Mouse (Mus musculus) heart, embryonic 13.5 days (tissue): ENCODE data around the gene Kcnh8. TPM values are rescaled to one million over a fixed set of nuclear protein-coding genes. Genes with fewer than 3 reads are reported as not detected.

Experiments used
- ATAC-seq: fragments of 200-750 bp; cut with Nextera tagmentation; 2 replicates; pipeline ENCODE4 v1.8.0; 2017; ENCODE audit warnings: moderate TSS enrichment; ENCODE audit not compliant: insufficient number of reproducible peaks, low FRiP score, low TSS enrichment; ENCODE audit errors: extremely low read depth
- H3K27ac ChIP-seq: fragments of 300-500 bp; sonication (generic); replicated peaks from 2 replicates; pipeline ENCODE4 v1.5.1; 2015; ENCODE audit warnings: moderate library complexity, mild to moderate bottlenecking, inconsistent platforms
- H3K27me3 ChIP-seq: fragments of 300-500 bp; sonication (generic); replicated peaks from 2 replicates; pipeline ENCODE4 v1.6.1; 2015; ENCODE audit warnings: mild to moderate bottlenecking, inconsistent platforms
- H3K36me3 ChIP-seq: fragments of 300-500 bp; sonication (generic); 2 replicates; pipeline ENCODE4 v1.6.1; 2015; ENCODE audit warnings: mild to moderate bottlenecking, inconsistent platforms
- H3K4me1 ChIP-seq: fragments of 300-500 bp; sonication (generic); 2 replicates; pipeline ENCODE4 v1.6.1; 2015; ENCODE audit warnings: inconsistent platforms
- H3K4me2 ChIP-seq: fragments of 300-500 bp; sonication (generic); 2 replicates; pipeline ENCODE4 v1.6.1; 2015; ENCODE audit warnings: inconsistent platforms, mild to moderate bottlenecking, moderate library complexity
- H3K4me3 ChIP-seq: fragments of 300-500 bp; sonication (generic); 2 replicates; pipeline ENCODE4 v1.5.1; 2015; ENCODE audit warnings: moderate library complexity, mild to moderate bottlenecking, inconsistent platforms
- H3K9ac ChIP-seq: fragments of 300-500 bp; sonication (generic); 2 replicates; pipeline ENCODE4 v1.6.1; 2015; ENCODE audit warnings: inconsistent platforms, mild to moderate bottlenecking, moderate library complexity
- H3K9me3 ChIP-seq: fragments of 300-500 bp; sonication (generic); 2 replicates; pipeline ENCODE4 v1.6.1; 2016; ENCODE audit warnings: inconsistent platforms
- WGBS: fragments of 180-500 bp; shearing (Covaris S2); methylation state at CpG from one replicate; pipeline ENCODE4 v1.1.7; 2015; ENCODE audit warnings: mixed read lengths; 5-methylcytosine and 5-hydroxymethylcytosine counted together
- polyA plus RNA-seq: library from polyadenylated mRNA; unstranded; fragments of >200 nt; fragmentation: Nextera tagmentation; extraction: Ambion mirVana; gene quantifications from 2 replicates; pipeline ENCODE4 v1.2.1, GENCODE M21; 2015

The Kcnh8 gene
- polyA plus RNA-seq, 1 experiment from 2014 or later, result not detected

GRCm38 (mm10) chr17:52611382-52611781, 8.9 kb downstream of the Kcnh8 start:
- H3K4me3 ChIP-seq, result no peak overlapping the region
- no peaks in the 10 kb centered on the region for H3K9me3 ChIP-seq
- H3K4me2 ChIP-seq, result no peak overlapping the region
- no peak overlapping the region for H3K9ac ChIP-seq
- 62% methylated on average over 4 of the region's 4 CpGs for WGBS
- H3K36me3 ChIP-seq, result no peaks in the 10 kb centered on the region
- H3K27ac ChIP-seq, result no peak overlapping the region
- no peak for ATAC-seq
- H3K27me3 ChIP-seq, result no peaks in the 10 kb centered on the region
- H3K4me1 ChIP-seq, result no peaks in the 10 kb centered on the region

- Histone ChIP-seq H3K27ac (no peak overlapping the region), H3K4me3 (no peak overlapping the region), H3K9me3 (0 out of 2 replicates have a peak, but pooled peaks cover 3% of the 10 kb centered on the region), H3K4me1 (no peaks in the 10 kb centered on the region), H3K27me3 (no peaks in the 10 kb centered on the region), H3K9ac (no peak overlapping the region), H3K36me3 (no peaks in the 10 kb centered on the region), H3K4me2 (no peak overlapping the region)
- no peak for ATAC-seq
Observed at GRCm38 (mm10) chr17:52649186-52649585, 46.7 kb downstream of the Kcnh8 start.

GRCm38 (mm10) chr17:52691988-52692387, 89.5 kb downstream of the Kcnh8 start:
- Histone ChIP-seq H3K4me3 (no peak overlapping the region), H3K9me3 (no peaks in the 10 kb centered on the region), H3K4me2 (no peak overlapping the region), H3K27ac (no peak overlapping the region), H3K4me1 (no peaks in the 10 kb centered on the region), H3K9ac (no peak overlapping the region), H3K36me3 (no peaks in the 10 kb centered on the region), H3K27me3 (no peaks in the 10 kb centered on the region)
- ATAC-seq, result no peak

GRCm38 (mm10) chr17:52701944-52702343, 99.4 kb downstream of the Kcnh8 start:
- Histone ChIP-seq H3K36me3 (no peaks in the 10 kb centered on the region), H3K27me3 (no peaks in the 10 kb centered on the region), H3K4me2 (no peak overlapping the region), H3K9ac (no peak overlapping the region), H3K27ac (no peak overlapping the region), H3K4me3 (no peak overlapping the region), H3K9me3 (no peaks in the 10 kb centered on the region), H3K4me1 (no peaks in the 10 kb centered on the region)
- ATAC-seq, result no peak
- 61% methylated on average over 3 of the region's 3 CpGs for WGBS

GRCm38 (mm10) chr17:52712319-52712718, 109.8 kb downstream of the Kcnh8 start:
- 27% methylated on average over 1 of the region's 1 CpGs for WGBS
- no peak overlapping the region for H3K27ac ChIP-seq
- H3K4me1 ChIP-seq, result no peaks in the 10 kb centered on the region
- no peak overlapping the region for H3K9ac ChIP-seq
- H3K4me2 ChIP-seq, result no peak overlapping the region
- H3K9me3 ChIP-seq, result no peaks in the 10 kb centered on the region
- no peak overlapping the region for H3K4me3 ChIP-seq
- H3K36me3 ChIP-seq, result no peaks in the 10 kb centered on the region
- ATAC-seq, result no peak
- H3K27me3 ChIP-seq, result no peaks in the 10 kb centered on the region

GRCm38 (mm10) chr17:52722214-52722613, 119.7 kb downstream of the Kcnh8 start:
- no peak for ATAC-seq
- Histone ChIP-seq H3K4me2 (no peak overlapping the region), H3K9me3 (no peaks in the 10 kb centered on the region), H3K27ac (no peak overlapping the region), H3K4me3 (no peak overlapping the region), H3K4me1 (no peaks in the 10 kb centered on the region), H3K36me3 (no peaks in the 10 kb centered on the region), H3K27me3 (no peaks in the 10 kb centered on the region), H3K9ac (no peak overlapping the region)
- WGBS, result 65% methylated on average over 3 of the region's 3 CpGs

- H3K4me1 ChIP-seq, result no peaks in the 10 kb centered on the region
- no peaks in the 10 kb centered on the region for H3K27me3 ChIP-seq
- H3K27ac ChIP-seq, result no peak overlapping the region
- H3K4me2 ChIP-seq, result no peak overlapping the region
- ATAC-seq, result no peak
- H3K36me3 ChIP-seq, result no peaks in the 10 kb centered on the region
- WGBS, result 69% methylated on average over 2 of the region's 2 CpGs
- H3K4me3 ChIP-seq, result no peak overlapping the region
- no peak overlapping the region for H3K9ac ChIP-seq
- no peaks in the 10 kb centered on the region for H3K9me3 ChIP-seq
Observed at GRCm38 (mm10) chr17:52728806-52729205, 126.3 kb downstream of the Kcnh8 start.

- no peak overlapping the region for H3K4me3 ChIP-seq
- 0 out of 2 replicates have a peak, but pooled peaks cover 6% of the 10 kb centered on the region for H3K9me3 ChIP-seq
- H3K27ac ChIP-seq, result no peak overlapping the region
- no peaks in the 10 kb centered on the region for H3K27me3 ChIP-seq
- no peaks in the 10 kb centered on the region for H3K4me1 ChIP-seq
- no peak overlapping the region for H3K9ac ChIP-seq
- no peak for ATAC-seq
- H3K36me3 ChIP-seq, result no peaks in the 10 kb centered on the region
- H3K4me2 ChIP-seq, result no peak overlapping the region
Observed at GRCm38 (mm10) chr17:52738436-52738835, 135.9 kb downstream of the Kcnh8 start.

GRCm38 (mm10) chr17:52788151-52788550, 185.6 kb downstream of the Kcnh8 start:
- WGBS, result 65% methylated on average over 3 of the region's 3 CpGs
- H3K9me3 ChIP-seq, result no peaks in the 10 kb centered on the region
- H3K4me2 ChIP-seq, result no peak overlapping the region
- no peak for ATAC-seq
- H3K4me3 ChIP-seq, result no peak overlapping the region
- H3K4me1 ChIP-seq, result no peaks in the 10 kb centered on the region
- no peaks in the 10 kb centered on the region for H3K27me3 ChIP-seq
- H3K27ac ChIP-seq, result no peak overlapping the region
- no peaks in the 10 kb centered on the region for H3K36me3 ChIP-seq
- no peak overlapping the region for H3K9ac ChIP-seq

GRCm38 (mm10) chr17:52804463-52804862, 202.0 kb downstream of the Kcnh8 start:
- no peaks in the 10 kb centered on the region for H3K4me1 ChIP-seq
- H3K36me3 ChIP-seq, result no peaks in the 10 kb centered on the region
- 46% methylated on average over 6 of the region's 6 CpGs for WGBS
- no peak overlapping the region for H3K27ac ChIP-seq
- no peak for ATAC-seq
- H3K4me3 ChIP-seq, result no peak overlapping the region
- H3K9me3 ChIP-seq, result no peaks in the 10 kb centered on the region
- H3K4me2 ChIP-seq, result no peak overlapping the region
- H3K27me3 ChIP-seq, result no peaks in the 10 kb centered on the region
- no peak overlapping the region for H3K9ac ChIP-seq

GRCm38 (mm10) chr17:52810773-52811172, 208.3 kb downstream of the Kcnh8 start:
- WGBS, result 42% methylated on average over 1 of the region's 1 CpGs
- no peaks in the 10 kb centered on the region for H3K36me3 ChIP-seq
- no peak overlapping the region for H3K9ac ChIP-seq
- H3K4me3 ChIP-seq, result no peak overlapping the region
- no peak overlapping the region for H3K27ac ChIP-seq
- ATAC-seq, result no peak
- H3K4me1 ChIP-seq, result no peaks in the 10 kb centered on the region
- no peak overlapping the region for H3K4me2 ChIP-seq
- H3K27me3 ChIP-seq, result no peaks in the 10 kb centered on the region
- H3K9me3 ChIP-seq, result no peaks in the 10 kb centered on the region; the same call in 1 of the 2 replicates

GRCm38 (mm10) chr17:52819007-52819406, 216.5 kb downstream of the Kcnh8 start:
- Histone ChIP-seq H3K27me3 (no peaks in the 10 kb centered on the region), H3K4me3 (no peak overlapping the region), H3K9me3 (peaks cover 5% of the 10 kb centered on the region; the same call in 1 of the 2 replicates), H3K4me1 (no peaks in the 10 kb centered on the region), H3K27ac (no peak overlapping the region), H3K36me3 (no peaks in the 10 kb centered on the region), H3K4me2 (no peak overlapping the region), H3K9ac (no peak overlapping the region)
- WGBS, result 51% methylated on average over 1 of the region's 1 CpGs
- ATAC-seq, result no peak
